Mouse (Mus musculus): ENCODE measurements around the gene Tmem8b.

DNA sequence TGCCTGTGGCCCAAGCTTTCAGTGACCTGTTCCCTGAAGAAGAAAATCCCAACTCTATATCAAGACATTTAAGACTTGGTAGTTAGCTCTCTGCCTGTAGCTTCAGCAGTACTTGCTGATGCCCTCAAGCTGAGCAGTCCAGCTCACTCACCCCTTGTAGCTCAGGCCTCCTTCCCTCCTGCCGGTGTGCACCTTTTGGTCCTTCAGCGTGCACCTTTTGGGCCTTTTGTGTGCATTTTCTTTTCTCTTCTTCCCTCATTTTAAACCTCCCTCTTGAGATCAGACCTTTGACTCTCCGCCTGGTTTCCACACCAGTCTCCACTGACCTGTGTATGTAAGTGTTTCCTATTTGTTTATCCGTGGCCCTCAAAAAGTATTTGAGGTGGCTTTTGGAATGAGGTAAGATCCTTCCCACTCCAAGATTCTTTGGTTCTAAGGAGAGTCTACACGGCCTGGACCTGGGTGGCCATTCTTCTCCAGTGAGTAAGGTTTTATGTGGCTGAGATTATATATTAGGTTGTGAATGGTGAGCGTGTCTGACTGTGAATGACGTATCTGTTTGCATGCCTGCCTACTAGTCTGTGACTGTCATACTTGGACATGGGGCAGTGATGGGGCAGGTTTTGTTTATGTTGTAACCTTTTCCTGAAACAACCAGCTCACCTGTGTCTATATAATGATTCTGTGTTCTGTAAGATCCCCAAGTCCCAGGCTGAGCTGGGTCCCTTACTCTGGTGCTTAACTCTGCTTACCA lies 34.0 kb upstream of the Tmem8b start:
- TF ChIP-seq EP300 (optimal IDR thresholded peaks at IDR 0.05) = no peak
- TF ChIP-seq CTCF (IDR thresholded peaks at IDR 0.05; ENCODE audit: low read depth) = no peak

Measured in stomach, postnatal 0 days (tissue).